Mouse (Mus musculus) E14TG2a.4 (cell line): ENCODE results near the gene Tex22.

Source experiments
- H3K27me3 ChIP-seq: 2 replicates; pipeline ENCODE4 v1.6.1; 2014; ENCODE audit warnings: low read length, control low read depth; ENCODE audit not compliant: insufficient read depth
- H3K36me3 ChIP-seq: 2 replicates; pipeline ENCODE4 v1.6.1; 2014; ENCODE audit warnings: low read length, control low read depth; ENCODE audit not compliant: insufficient read depth
- H3K4me1 ChIP-seq: replicated peaks from 2 replicates; pipeline ENCODE4 v1.6.1; 2014; ENCODE audit warnings: low read depth, low read length, control low read depth
- H3K4me3 ChIP-seq: replicated peaks from 2 replicates; pipeline ENCODE4 v1.5.1; 2014; ENCODE audit warnings: mild to moderate bottlenecking, low read length
- H3K9me3 ChIP-seq: 2 replicates; pipeline ENCODE4 v1.6.1; 2014; ENCODE audit warnings: low read length, control low read depth
- CTCF ChIP-seq: conservative IDR thresholded peaks from 2 replicates; pipeline ENCODE4 v1.5.1; 2014; ENCODE audit warnings: low read length
- NANOG ChIP-seq: IDR thresholded peaks from 2 replicates; pipeline ENCODE4 v1.6.1; 2014; ENCODE audit warnings: borderline replicate concordance, low read length, mixed read lengths
- POU5F1 ChIP-seq: IDR thresholded peaks from 2 replicates; pipeline ENCODE4 v1.6.1; 2014; ENCODE audit warnings: low read length, borderline replicate concordance

The Tex22 gene

GRCm38 (mm10) chr12:113071321-113071720 lies 3.0 kb upstream of the Tex22 start:
- Histone ChIP-seq H3K4me3 (no peak overlapping the region), H3K27me3 (no peaks in the 10 kb centered on the region), H3K9me3 (no peaks in the 10 kb centered on the region), H3K36me3 (peaks cover 58% of the 10 kb centered on the region), H3K4me1 (peaks cover 33% of the 10 kb centered on the region)
- TF ChIP-seq POU5F1: no peak
- TF ChIP-seq NANOG: no peak
- no peak for TF ChIP-seq CTCF

GRCm38 (mm10) chr12:113071827-113072226 lies 2.5 kb upstream of the Tex22 start:
- Histone ChIP-seq H3K4me3 (no peak overlapping the region), H3K36me3 (peaks cover 53% of the 10 kb centered on the region), H3K9me3 (no peaks in the 10 kb centered on the region), H3K27me3 (no peaks in the 10 kb centered on the region), H3K4me1 (peaks cover 33% of the 10 kb centered on the region)
- TF ChIP-seq NANOG (no peak), POU5F1 (no peak), CTCF (no peak)

DNA sequence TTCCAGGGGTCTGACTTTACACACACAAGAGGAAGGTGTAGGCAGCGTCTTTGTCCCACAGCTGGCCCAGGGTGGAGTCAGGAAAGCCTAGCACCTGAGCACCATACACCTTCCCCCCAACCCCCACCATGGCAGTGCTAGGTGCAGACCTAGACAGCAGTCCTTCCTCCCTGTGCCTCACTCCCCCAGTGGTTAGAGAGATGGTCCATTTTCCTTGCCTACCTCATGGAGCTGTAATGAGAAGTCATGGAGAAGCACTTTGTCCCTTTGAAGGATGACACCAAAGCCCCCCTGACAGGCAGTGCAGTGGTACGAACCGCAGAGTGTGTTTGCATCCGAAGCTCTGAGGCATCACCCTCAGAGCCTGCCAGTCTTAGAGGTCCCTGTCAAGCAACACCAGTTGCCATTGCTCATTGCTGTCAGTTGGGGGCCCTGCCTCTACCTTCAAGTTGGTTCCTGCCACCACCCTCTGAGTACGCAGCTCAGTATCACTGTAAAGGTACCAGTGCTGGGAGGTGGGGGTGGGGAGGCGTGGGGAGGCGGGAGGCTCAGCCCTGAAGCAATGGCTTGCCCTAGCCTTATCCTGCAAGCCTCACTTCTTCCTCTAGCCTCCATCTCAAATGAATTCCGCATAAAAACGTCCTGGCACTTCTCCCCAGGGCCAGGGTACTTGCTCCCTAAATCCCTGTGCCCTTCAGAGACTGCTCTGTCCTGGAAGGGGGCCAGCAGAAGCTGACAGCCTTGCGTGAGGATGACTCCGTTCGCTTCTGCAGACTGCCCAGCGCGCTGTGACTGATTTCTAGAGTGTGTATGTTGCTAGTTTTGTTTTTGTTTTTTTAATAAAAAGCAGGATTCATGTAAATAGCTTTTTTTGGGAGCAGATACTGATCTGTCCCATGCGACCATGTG lies 628 bp upstream of the Tex22 start:
- Histone ChIP-seq H3K4me3 (peak overlapping the region; percentile 80), H3K36me3 (peaks cover 36% of the 10 kb centered on the region), H3K9me3 (no peaks in the 10 kb centered on the region), H3K4me1 (peaks cover 33% of the 10 kb centered on the region), H3K27me3 (no peaks in the 10 kb centered on the region)
- TF ChIP-seq NANOG: no peak
- no peak for TF ChIP-seq CTCF
- no peak for TF ChIP-seq POU5F1

DNA sequence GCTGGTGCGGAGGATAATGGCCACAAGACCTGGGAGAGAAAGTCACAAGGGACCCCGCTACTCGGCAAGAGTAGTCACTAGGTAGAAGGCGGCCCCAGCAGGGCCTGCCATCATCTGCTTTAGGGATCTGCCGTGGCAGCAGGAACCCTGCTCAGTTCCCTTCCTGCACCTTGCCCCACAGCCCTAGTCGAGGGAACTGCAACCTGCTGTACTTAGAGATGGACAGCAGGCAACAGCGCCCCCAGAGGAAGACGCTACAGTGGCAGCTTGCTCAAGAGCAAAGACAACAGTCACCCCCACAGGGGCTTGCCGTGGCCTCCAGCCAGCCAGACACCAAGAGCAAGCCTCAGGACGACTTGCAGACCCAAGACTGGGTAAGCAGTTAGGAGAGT lies 757 bp downstream of the Tex22 start:
- Histone ChIP-seq H3K4me1 (peaks cover 33% of the 10 kb centered on the region), H3K9me3 (no peaks in the 10 kb centered on the region)

GRCm38 (mm10) chr12:113075486-113075885 lies 1.2 kb downstream of the Tex22 start:
- H3K36me3 ChIP-seq: peaks cover 18% of the 10 kb centered on the region
- H3K4me1 ChIP-seq: peaks cover 33% of the 10 kb centered on the region
- no peaks in the 10 kb centered on the region for H3K9me3 ChIP-seq
- H3K4me3 ChIP-seq: no peak overlapping the region
- H3K27me3 ChIP-seq: peaks cover 1% of the 10 kb centered on the region
- TF ChIP-seq NANOG: no peak
- TF ChIP-seq POU5F1: no peak
- no peak for TF ChIP-seq CTCF

More for the DNA sequence above, 757 bp downstream of the Tex22 start:
- Histone ChIP-seq H3K27me3 (no peaks in the 10 kb centered on the region), H3K36me3 (peaks cover 22% of the 10 kb centered on the region), H3K4me3 (peak overlapping the region; percentile 80)
- no peak for TF ChIP-seq POU5F1
- peak; percentile 85 for TF ChIP-seq CTCF

- no peak for TF ChIP-seq CTCF
- TF ChIP-seq POU5F1: no peak
- no peak for TF ChIP-seq NANOG
- peaks cover 40% of the 10 kb centered on the region for H3K27me3 ChIP-seq
These were observed 13.0 kb downstream of the Tex22 start for GRCm38 (mm10) chr12:113087276-113087675.

GRCm38 (mm10) chr12:113088026-113088425 lies 13.7 kb downstream of the Tex22 start:
- Histone ChIP-seq H3K4me3 (peak overlapping the region; percentile 64), H3K27me3 (peaks cover 40% of the 10 kb centered on the region), H3K9me3 (no peaks in the 10 kb centered on the region), H3K36me3 (no peaks in the 10 kb centered on the region), H3K4me1 (peaks cover 42% of the 10 kb centered on the region)
- TF ChIP-seq CTCF: no peak
- TF ChIP-seq POU5F1: no peak
- no peak for TF ChIP-seq NANOG

More at GRCm38 (mm10) chr12:113087276-113087675, 13.0 kb downstream of the Tex22 start:
- H3K4me3 ChIP-seq: no peak overlapping the region
- peaks cover 42% of the 10 kb centered on the region for H3K4me1 ChIP-seq
- H3K9me3 ChIP-seq: no peaks in the 10 kb centered on the region
- no peaks in the 10 kb centered on the region for H3K36me3 ChIP-seq

DNA sequence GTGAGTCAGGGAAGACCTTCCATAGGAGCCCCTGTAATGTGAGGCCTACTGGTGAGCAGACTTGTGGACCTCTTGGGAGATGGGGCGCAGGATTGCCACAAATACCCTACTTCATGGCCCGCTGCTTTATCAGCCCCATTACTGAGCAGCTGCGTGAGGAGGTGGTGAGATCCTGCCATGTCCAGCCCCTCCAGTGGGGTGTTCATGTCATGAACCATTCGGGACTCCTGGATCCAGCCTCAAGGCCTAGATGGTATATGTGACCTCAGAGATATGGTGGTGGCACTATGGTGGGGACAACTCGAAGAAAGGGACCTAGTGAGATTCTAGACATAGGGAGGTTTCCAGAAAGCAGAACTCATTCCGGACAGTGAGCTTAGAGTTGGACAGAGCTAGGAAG lies 14.8 kb downstream of the Tex22 start:
- peak overlapping the region; percentile 64; the same call in 1 of the 2 replicates for H3K4me3 ChIP-seq
- TF ChIP-seq NANOG (no peak), CTCF (no peak), POU5F1 (no peak)
- H3K36me3 ChIP-seq: no peaks in the 10 kb centered on the region
- peaks cover 39% of the 10 kb centered on the region for H3K4me1 ChIP-seq
- H3K9me3 ChIP-seq: no peaks in the 10 kb centered on the region
- H3K27me3 ChIP-seq: peaks cover 36% of the 10 kb centered on the region
